Mouse (Mus musculus) liver, embryonic 16.5 days (tissue): ENCODE measurements around the gene 1300017J02Rik. TPM values are rescaled to one million over a fixed set of nuclear protein-coding genes. Genes with fewer than 3 reads are reported as not detected.
A peak's percentile ranks its signal among the peaks of the same experiment; 100 is the strongest.

Experiments
- ATAC-seq: fragments of 200-750 bp; cut with Nextera tagmentation; 2 replicates; pipeline ENCODE4 v1.8.0; 2017; ENCODE audit warnings: low read depth, mild to moderate bottlenecking, moderate number of reproducible peaks, moderate library complexity
- H3K27ac ChIP-seq: fragments of 300-500 bp; sonication (generic); 2 replicates; pipeline ENCODE4 v1.5.1; 2014; ENCODE audit warnings: mild to moderate bottlenecking, low read length
- H3K27me3 ChIP-seq: fragments of 300-500 bp; sonication (generic); 2 replicates; pipeline ENCODE4 v1.6.1; 2014; ENCODE audit warnings: low read depth, low read length, mixed read lengths; ENCODE audit not compliant: control insufficient read depth, insufficient read depth
- H3K36me3 ChIP-seq: fragments of 300-500 bp; sonication (generic); 2 replicates; pipeline ENCODE4 v1.6.1; 2014; ENCODE audit warnings: mild to moderate bottlenecking; ENCODE audit not compliant: control insufficient read depth, insufficient read depth
- H3K4me1 ChIP-seq: fragments of 300-500 bp; sonication (generic); 2 replicates; pipeline ENCODE4 v1.6.1; 2014; ENCODE audit warnings: low read depth, low read length, mixed read lengths; ENCODE audit not compliant: control insufficient read depth
- H3K4me2 ChIP-seq: fragments of 300-500 bp; sonication (generic); 2 replicates; pipeline ENCODE4 v1.6.1; 2014; ENCODE audit warnings: low read depth, low read length, mixed read lengths
- H3K4me3 ChIP-seq: fragments of 300-500 bp; sonication (generic); 2 replicates; pipeline ENCODE4 v1.5.1; 2014; ENCODE audit warnings: low read depth, mild to moderate bottlenecking, low read length
- H3K9ac ChIP-seq: fragments of 300-500 bp; sonication (generic); 2 replicates; pipeline ENCODE4 v1.6.1; 2014; ENCODE audit warnings: low read depth, low read length
- H3K9me3 ChIP-seq: fragments of 300-500 bp; sonication (generic); replicated peaks from 2 replicates; pipeline ENCODE4 v1.6.1; 2016; ENCODE audit warnings: low read length; ENCODE audit not compliant: control insufficient read depth
- WGBS: fragments of 180-500 bp; shearing (Covaris S2); extraction: QIAGEN DNeasy Blood & Tissue Kit; methylation state at CpG from one replicate; pipeline ENCODE4 v1.1.7; 2014; ENCODE audit not compliant: insufficient replicate concordance; 5-methylcytosine and 5-hydroxymethylcytosine counted together
- polyA plus RNA-seq: library from polyadenylated mRNA; unstranded; fragments of >200 nt; fragmentation: Nextera tagmentation; extraction: Ambion mirVana; gene quantifications from 2 replicates; pipeline ENCODE4 v1.2.1, GENCODE M21; 2015

1300017J02Rik gene
- polyA plus RNA-seq, 1 experiment from 2014 or later: 113 TPM

DNA sequence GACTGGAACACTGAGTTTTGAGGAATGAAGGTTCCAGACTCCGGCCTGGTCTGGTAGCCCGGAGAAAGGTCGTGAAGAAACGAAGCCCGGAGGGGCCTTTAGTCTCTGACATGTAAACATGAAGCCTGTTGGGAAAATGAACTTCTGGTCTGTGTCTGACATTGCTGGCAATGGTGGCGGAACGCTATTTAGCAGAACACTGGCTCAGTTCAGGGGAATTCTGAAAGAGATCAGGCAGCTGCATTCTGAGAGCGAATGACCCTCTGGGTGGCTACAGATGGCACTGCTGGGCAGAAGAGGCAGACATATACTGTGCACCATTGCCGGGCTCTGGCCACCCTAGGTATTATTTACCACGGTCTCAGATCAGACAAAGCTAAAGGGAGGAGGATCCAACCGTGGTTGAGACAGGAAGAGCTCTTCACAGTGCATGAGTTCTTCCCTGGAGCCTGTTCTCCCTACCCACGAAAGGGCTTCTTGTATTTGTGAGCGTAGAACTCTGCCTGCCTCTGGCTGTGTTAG, 17.9 kb downstream of the 1300017J02Rik start:
- Histone ChIP-seq H3K4me3 (peak overlapping the region; percentile 78), H3K4me1 (peaks cover 34% of the 10 kb centered on the region), H3K4me2 (peak overlapping the region; percentile 62)

GRCm38 (mm10) chr9:103286396-103286795, 18.5 kb downstream of the 1300017J02Rik start:
- 33% methylated on average over 4 of the region's 4 CpGs for WGBS
- peak overlapping the region; percentile 78 for H3K4me3 ChIP-seq
- peak overlapping the region; percentile 62 for H3K4me2 ChIP-seq
- peaks cover 34% of the 10 kb centered on the region for H3K4me1 ChIP-seq
- no peaks in the 10 kb centered on the region for H3K27me3 ChIP-seq
- H3K9me3 ChIP-seq: no peaks in the 10 kb centered on the region
- H3K27ac ChIP-seq: peak overlapping the region; percentile 98
- H3K9ac ChIP-seq: peak overlapping the region; percentile 93
- ATAC-seq: no peak
- peaks cover 6% of the 10 kb centered on the region for H3K36me3 ChIP-seq

More for the DNA sequence above, 17.9 kb downstream of the 1300017J02Rik start:
- 54% methylated on average over 13 of the region's 13 CpGs for WGBS
- no peaks in the 10 kb centered on the region for H3K27me3 ChIP-seq
- no peaks in the 10 kb centered on the region for H3K9me3 ChIP-seq
- ATAC-seq: no peak
- H3K9ac ChIP-seq: peak overlapping the region; percentile 93
- peaks cover 1% of the 10 kb centered on the region for H3K36me3 ChIP-seq
- H3K27ac ChIP-seq: peak overlapping the region; percentile 98

DNA sequence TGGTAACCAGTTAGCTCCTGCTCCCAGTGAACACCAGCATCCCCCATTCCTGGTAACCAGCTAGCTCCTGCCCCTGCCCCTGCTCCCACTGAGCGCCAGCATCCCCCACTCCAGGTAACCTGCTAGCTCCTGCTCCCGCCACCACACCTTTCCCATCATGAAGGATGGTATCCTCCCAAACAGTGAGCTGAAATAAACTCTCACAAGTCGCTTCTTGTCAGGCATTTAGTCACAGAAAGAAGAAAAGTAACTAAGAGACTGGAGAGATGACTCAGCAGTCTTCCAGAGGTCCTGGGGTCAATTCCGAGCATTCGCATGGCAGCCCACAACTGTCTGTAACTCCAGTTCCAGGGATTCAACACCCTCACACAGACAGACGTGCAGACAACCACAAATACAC, 28.0 kb downstream of the 1300017J02Rik start:
- H3K4me2 ChIP-seq: no peak overlapping the region
- no peak overlapping the region for H3K27ac ChIP-seq
- peaks cover 51% of the 10 kb centered on the region for H3K36me3 ChIP-seq
- no peaks in the 10 kb centered on the region for H3K9me3 ChIP-seq
- no peaks in the 10 kb centered on the region for H3K27me3 ChIP-seq
- no peak for ATAC-seq
- no peak overlapping the region for H3K4me3 ChIP-seq
- WGBS: 85% methylated on average over 6 of the region's 6 CpGs
- peaks cover 8% of the 10 kb centered on the region for H3K4me1 ChIP-seq
- H3K9ac ChIP-seq: no peak overlapping the region

- peaks cover 43% of the 10 kb centered on the region for H3K36me3 ChIP-seq
- no peak overlapping the region for H3K4me3 ChIP-seq
- H3K4me1 ChIP-seq: peaks cover 8% of the 10 kb centered on the region
- no peak overlapping the region for H3K4me2 ChIP-seq
- no peak overlapping the region for H3K27ac ChIP-seq
- 48% methylated on average over 1 of the region's 1 CpGs for WGBS
- H3K9me3 ChIP-seq: no peaks in the 10 kb centered on the region
- no peak overlapping the region for H3K9ac ChIP-seq
- ATAC-seq: no peak
- H3K27me3 ChIP-seq: no peaks in the 10 kb centered on the region
These were observed 29.2 kb downstream of the 1300017J02Rik start for GRCm38 (mm10) chr9:103275676-103276075.

GRCm38 (mm10) chr9:103274819-103275218, 30.1 kb downstream of the 1300017J02Rik start:
- ATAC-seq: peak; percentile 76
- H3K9ac ChIP-seq: no peak overlapping the region
- no peaks in the 10 kb centered on the region for H3K9me3 ChIP-seq
- no peak overlapping the region for H3K27ac ChIP-seq
- peaks cover 35% of the 10 kb centered on the region for H3K36me3 ChIP-seq
- no peak overlapping the region for H3K4me2 ChIP-seq
- no peak overlapping the region for H3K4me3 ChIP-seq
- peaks cover 8% of the 10 kb centered on the region for H3K4me1 ChIP-seq
- 58% methylated on average over 8 of the region's 8 CpGs for WGBS
- no peaks in the 10 kb centered on the region for H3K27me3 ChIP-seq

GRCm38 (mm10) chr9:103271104-103271503, 33.8 kb downstream of the 1300017J02Rik start:
- H3K36me3 ChIP-seq: peaks cover 27% of the 10 kb centered on the region
- no peaks in the 10 kb centered on the region for H3K9me3 ChIP-seq
- ATAC-seq: no peak
- peaks cover 8% of the 10 kb centered on the region for H3K4me1 ChIP-seq
- WGBS: 45% methylated on average over 4 of the region's 4 CpGs
- no peak overlapping the region for H3K4me3 ChIP-seq
- no peak overlapping the region for H3K4me2 ChIP-seq
- H3K27ac ChIP-seq: no peak overlapping the region
- H3K27me3 ChIP-seq: no peaks in the 10 kb centered on the region
- no peak overlapping the region for H3K9ac ChIP-seq

DNA sequence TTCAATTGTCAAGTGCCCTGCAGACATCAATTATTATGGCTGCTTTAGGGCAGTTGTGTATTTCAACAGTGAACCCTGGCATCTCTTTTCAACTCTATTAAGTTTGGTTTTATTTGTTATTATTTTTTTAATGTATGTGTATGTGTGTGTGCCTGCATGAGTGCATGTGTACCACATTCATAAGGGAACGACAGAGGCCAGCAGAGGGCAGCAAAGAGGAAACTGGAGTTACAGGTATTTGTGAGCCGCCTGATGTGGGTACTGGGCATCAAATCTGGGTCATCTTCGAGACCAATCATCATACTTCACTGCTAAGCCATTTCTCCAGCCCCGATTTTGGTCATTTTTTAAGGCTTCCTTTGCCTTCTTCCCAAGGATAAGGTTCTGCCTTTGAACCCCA, 39.1 kb downstream of the 1300017J02Rik start:
- peaks cover 48% of the 10 kb centered on the region for H3K36me3 ChIP-seq
- H3K9me3 ChIP-seq: no peaks in the 10 kb centered on the region
- no peak for ATAC-seq
- 80% methylated on average over 4 of the region's 4 CpGs for WGBS
- H3K27me3 ChIP-seq: no peaks in the 10 kb centered on the region
- H3K4me2 ChIP-seq: no peak overlapping the region
- no peak overlapping the region for H3K9ac ChIP-seq
- H3K27ac ChIP-seq: no peak overlapping the region
- H3K4me3 ChIP-seq: no peak overlapping the region
- H3K4me1 ChIP-seq: no peaks in the 10 kb centered on the region

GRCm38 (mm10) chr9:103252906-103253305, 52.0 kb downstream of the 1300017J02Rik start:
- no peaks in the 10 kb centered on the region for H3K4me1 ChIP-seq
- no peak for ATAC-seq
- no peak overlapping the region for H3K4me2 ChIP-seq
- no peaks in the 10 kb centered on the region; the same call in 1 of the 2 replicates for H3K9me3 ChIP-seq
- H3K36me3 ChIP-seq: peaks cover 27% of the 10 kb centered on the region
- H3K27me3 ChIP-seq: no peaks in the 10 kb centered on the region
- 72% methylated on average over 5 of the region's 5 CpGs for WGBS
- no peak overlapping the region for H3K27ac ChIP-seq
- H3K4me3 ChIP-seq: no peak overlapping the region
- H3K9ac ChIP-seq: no peak overlapping the region

GRCm38 (mm10) chr9:103248618-103249017, 56.3 kb downstream of the 1300017J02Rik start:
- WGBS: 56% methylated on average over 4 of the region's 4 CpGs
- H3K27me3 ChIP-seq: no peaks in the 10 kb centered on the region
- no peak overlapping the region for H3K4me3 ChIP-seq
- no peaks in the 10 kb centered on the region; the same call in 1 of the 2 replicates for H3K9me3 ChIP-seq
- H3K9ac ChIP-seq: no peak overlapping the region
- no peak for ATAC-seq
- peaks cover 4% of the 10 kb centered on the region for H3K4me1 ChIP-seq
- H3K36me3 ChIP-seq: peaks cover 8% of the 10 kb centered on the region
- no peak overlapping the region for H3K4me2 ChIP-seq
- no peak overlapping the region for H3K27ac ChIP-seq
